Mouse (Mus musculus) forebrain, postnatal 0 days (tissue): ENCODE results near the gene Kcnh7. TPM values are rescaled to one million over a fixed set of nuclear protein-coding genes. Genes with fewer than 3 reads are reported as not detected.
A peak's percentile ranks its signal among the peaks of the same experiment; 100 is the strongest.

Source experiments
- ATAC-seq: fragments of 200-750 bp; cut with Nextera tagmentation; 2 replicates; pipeline ENCODE4 v1.8.0; 2017; ENCODE audit warnings: mild to moderate bottlenecking, moderate library complexity
- DNase-seq: peaks from one replicate; pipeline ENCODE4 v3.0.0-alpha.2; 2015
- H3K27ac ChIP-seq: fragments of 300-500 bp; sonication (generic); 2 replicates; pipeline ENCODE4 v1.5.1; 2014; ENCODE audit warnings: low read depth, mild to moderate bottlenecking, antibody characterized with exemption, low read length, moderate library complexity, mixed read lengths
- H3K27me3 ChIP-seq: fragments of 300-500 bp; sonication (generic); 2 replicates; pipeline ENCODE4 v1.6.1; 2014; ENCODE audit warnings: mild to moderate bottlenecking, low read length, mixed read lengths; ENCODE audit not compliant: insufficient read depth
- H3K36me3 ChIP-seq: fragments of 300-500 bp; sonication (generic); 2 replicates; pipeline ENCODE4 v1.6.1; 2014; ENCODE audit warnings: mild to moderate bottlenecking, moderate library complexity; ENCODE audit not compliant: insufficient read depth
- H3K4me1 ChIP-seq: fragments of 300-500 bp; sonication (generic); 2 replicates; pipeline ENCODE4 v1.6.1; 2014; ENCODE audit warnings: antibody characterized with exemption; ENCODE audit not compliant: insufficient read depth
- H3K4me2 ChIP-seq: fragments of 300-500 bp; sonication (generic); 2 replicates; pipeline ENCODE4 v1.6.1; 2014; ENCODE audit warnings: low read depth, mild to moderate bottlenecking, moderate library complexity
- H3K4me3 ChIP-seq: fragments of 300-500 bp; sonication (generic); 2 replicates; pipeline ENCODE4 v1.5.1; 2014; ENCODE audit warnings: low read depth, low read length, mixed read lengths
- H3K9ac ChIP-seq: fragments of 300-500 bp; sonication (generic); 2 replicates; pipeline ENCODE4 v1.6.1; 2014; ENCODE audit warnings: mild to moderate bottlenecking
- H3K9me3 ChIP-seq: fragments of 300-500 bp; sonication (generic); 2 replicates; pipeline ENCODE4 v1.6.1; 2016; ENCODE audit warnings: low read length
- CTCF ChIP-seq: sonication (generic); IDR thresholded peaks from 2 replicates; pipeline ENCODE4 v1.5.1; 2016; ENCODE audit warnings: antibody characterized with exemption, control low read depth, low read depth
- WGBS: fragments of 180-500 bp; shearing (Covaris S2); extraction: QIAGEN DNeasy Blood & Tissue Kit; methylation state at CpG from one replicate; pipeline ENCODE4 v1.1.7; 2014; 5-methylcytosine and 5-hydroxymethylcytosine counted together
- polyA plus RNA-seq: library from polyadenylated mRNA; unstranded; fragments of >200 nt; fragmentation: Nextera tagmentation; extraction: Ambion mirVana; gene quantifications from 2 replicates; pipeline ENCODE4 v1.2.1, GENCODE M21; 2015
- total RNA-seq: library from RNA; depleted of rRNA; stranded (reverse); fragments of >200 nt; gene quantifications from 2 replicates; pipeline ENCODE4 v1.2.3, GENCODE M21; 2014; rRNA removed

Gene Kcnh7
- total RNA-seq, result 16.8 and 17.9 TPM in 2 replicates
- polyA plus RNA-seq, result 4.5 and 7.3 TPM in 2 replicates

DNA sequence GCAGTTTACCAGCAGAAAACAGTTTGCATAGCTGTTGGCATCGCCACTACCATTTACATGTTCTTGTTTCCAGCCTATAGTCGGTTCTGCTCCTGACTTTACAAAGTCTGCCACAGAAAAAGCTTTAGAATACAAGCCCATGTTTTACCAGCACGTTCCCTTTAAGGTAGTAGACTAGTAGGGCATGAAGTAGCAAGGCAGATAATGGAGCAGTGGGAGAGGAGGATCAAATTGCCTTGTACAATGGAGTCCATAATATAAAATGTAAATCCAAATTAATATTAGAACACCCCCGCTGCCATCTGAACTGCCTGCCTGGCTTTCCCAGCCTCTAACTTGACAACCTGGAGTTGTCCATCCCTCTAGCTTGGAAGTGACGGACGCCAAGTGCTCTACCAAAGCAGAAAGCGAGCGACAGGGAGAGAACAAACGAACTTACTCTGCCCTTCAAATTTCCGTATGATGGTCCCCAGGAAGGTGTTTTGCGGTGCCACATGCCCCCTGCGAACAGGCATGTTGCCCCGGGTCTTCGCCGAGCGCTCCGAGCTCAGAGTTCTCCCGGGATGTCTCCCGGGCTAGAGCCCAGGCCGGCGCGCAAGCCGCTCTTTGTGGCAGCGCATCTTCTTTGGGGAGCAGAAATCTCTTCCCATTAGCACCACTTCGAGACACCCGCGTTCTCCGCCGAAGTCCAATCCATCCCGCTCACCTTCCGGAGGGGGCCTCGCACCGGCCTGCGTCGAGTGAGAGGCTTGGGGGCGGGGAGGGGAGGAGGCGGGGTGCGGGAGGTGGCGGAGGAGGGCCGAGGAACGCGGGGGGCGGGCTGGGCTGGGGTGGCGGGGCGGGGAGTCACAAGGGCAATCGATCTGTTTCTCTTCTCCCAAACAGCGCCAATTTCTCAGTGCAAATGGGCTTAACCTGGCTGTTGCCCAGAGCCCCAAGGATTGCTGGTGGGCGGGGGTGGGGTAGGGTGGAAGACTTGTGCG is at the start of gene Kcnh7:
Kcnh7 (minus strand) TSS at position 725 of the 983 bp plus-strand sequence.
- Histone ChIP-seq H3K9me3 (no peaks in the 10 kb centered on the region), H3K4me2 (peak within 1 kb of the TSS; percentile 62), H3K4me1 (peaks cover 3% of the 10 kb centered on the region; the same call in 1 of the 2 replicates), H3K9ac (peak within 1 kb of the TSS; percentile 75), H3K36me3 (no peaks in the 10 kb centered on the region), H3K4me3 (peak within 1 kb of the TSS; percentile 70), H3K27me3 (no peaks in the 10 kb centered on the region), H3K27ac (peak within 1 kb of the TSS; percentile 88)
- peak; percentile 74 for DNase-seq
- ATAC-seq, result peak; percentile 80
- TF ChIP-seq CTCF, result no peak
- 2% methylated on average over 47 of the region's 49 CpGs for WGBS

DNA sequence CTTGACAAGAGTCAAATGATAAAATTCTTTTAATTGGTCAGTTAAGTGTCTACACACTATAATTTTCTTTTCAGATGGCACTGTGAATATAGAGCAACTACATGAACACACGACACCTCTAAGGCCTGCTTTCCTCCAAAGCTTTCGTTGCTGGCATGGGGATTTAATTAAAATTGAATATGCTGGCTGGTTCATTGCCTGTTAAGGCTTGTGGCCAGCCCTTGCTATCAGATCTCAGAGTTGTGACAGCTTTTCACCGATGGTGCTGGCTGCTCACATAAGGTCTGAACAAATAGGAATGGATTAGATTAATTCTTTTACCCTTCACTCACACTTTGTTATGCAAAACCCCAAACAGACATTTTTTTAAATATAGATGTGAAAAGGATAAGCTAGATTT is 23.3 kb upstream of the Kcnh7 start:
- WGBS, result 16% methylated on average over 3 of the region's 3 CpGs

DNA sequence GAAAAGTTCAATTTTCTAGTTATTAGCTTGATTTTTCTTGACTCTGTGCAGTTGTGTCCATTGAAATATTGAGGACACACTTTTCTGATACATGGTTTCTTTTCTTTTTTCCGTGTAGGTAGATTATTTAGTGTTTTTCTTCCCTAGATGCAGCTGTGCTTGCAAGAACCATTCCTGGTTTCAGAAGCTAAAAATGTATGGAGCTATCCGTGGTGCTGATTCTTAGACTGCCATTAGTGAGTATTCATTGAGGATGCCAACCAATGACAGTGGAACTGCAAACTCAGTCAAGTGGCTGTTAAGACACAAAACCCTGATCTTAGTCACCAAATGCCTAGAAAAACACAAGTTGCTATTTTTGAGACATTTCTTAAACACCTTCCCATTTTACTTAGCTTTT is 1.9 kb upstream of the Kcnh7 start:
- Histone ChIP-seq H3K9ac (no peak overlapping the region), H3K4me3 (no peak overlapping the region), H3K36me3 (no peaks in the 10 kb centered on the region), H3K27me3 (no peaks in the 10 kb centered on the region), H3K27ac (no peak overlapping the region), H3K9me3 (no peaks in the 10 kb centered on the region), H3K4me2 (no peak overlapping the region), H3K4me1 (peaks cover 3% of the 10 kb centered on the region; the same call in 1 of the 2 replicates)
- no peak for ATAC-seq
- no peak for TF ChIP-seq CTCF
- no peak for DNase-seq
- WGBS, result 10% methylated on average over 2 of the region's 2 CpGs

More for the DNA sequence above, 23.3 kb upstream of the Kcnh7 start:
- DNase-seq (peak; percentile 59), ATAC-seq (peak; percentile 71)
- Histone ChIP-seq H3K4me3 (no peak overlapping the region), H3K27me3 (no peaks in the 10 kb centered on the region), H3K9me3 (no peaks in the 10 kb centered on the region), H3K36me3 (no peaks in the 10 kb centered on the region), H3K4me1 (no peaks in the 10 kb centered on the region), H3K9ac (no peak overlapping the region), H3K4me2 (no peak overlapping the region), H3K27ac (no peak overlapping the region)
- no peak for TF ChIP-seq CTCF

DNA sequence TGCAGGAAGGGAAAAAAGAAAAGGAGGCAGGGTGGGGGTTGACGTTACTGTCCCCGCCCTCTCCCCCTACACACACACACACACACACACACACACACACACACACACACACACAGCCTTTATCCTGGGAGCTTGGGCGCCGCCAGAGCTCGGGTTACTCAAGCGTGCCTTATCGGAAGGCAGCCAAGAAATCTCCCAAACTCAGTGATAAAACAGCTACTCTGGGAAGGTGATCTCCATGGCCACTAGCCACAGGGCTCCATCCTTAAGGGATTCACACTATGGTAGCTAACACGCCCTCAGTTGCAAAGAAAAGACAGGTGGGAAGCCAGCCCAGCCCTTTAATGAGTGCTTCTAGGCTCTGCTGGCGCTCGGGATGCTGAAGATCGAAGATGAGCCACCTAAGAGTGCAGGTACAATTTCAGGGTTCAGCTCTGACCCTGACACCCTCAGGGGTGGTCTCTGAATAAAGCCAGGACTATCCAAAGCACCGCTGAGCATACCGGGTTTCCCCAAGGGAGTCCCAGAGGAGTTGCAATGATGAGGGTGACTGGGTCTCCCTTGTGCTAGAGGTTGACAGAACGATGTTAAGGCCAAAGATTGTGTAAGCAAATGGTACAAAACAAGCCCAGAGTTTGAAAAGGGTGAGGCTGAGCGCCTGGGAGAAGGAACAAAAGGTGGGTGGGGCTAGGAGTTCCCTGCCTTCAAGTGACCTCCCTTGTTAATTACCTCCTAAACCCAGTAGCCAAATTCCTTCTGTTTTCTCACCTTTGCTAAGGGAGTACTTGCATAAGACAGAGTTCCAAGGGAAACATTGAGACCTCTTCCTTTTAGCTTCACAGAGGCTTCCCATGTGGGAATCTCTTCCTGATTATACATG is 704 bp upstream of the Kcnh7 start:
- DNase-seq, result peak; percentile 76
- H3K36me3 ChIP-seq, result no peaks in the 10 kb centered on the region
- TF ChIP-seq CTCF, result no peak
- peak overlapping the region; percentile 62 for H3K4me2 ChIP-seq
- H3K27me3 ChIP-seq, result no peaks in the 10 kb centered on the region
- H3K4me1 ChIP-seq, result peaks cover 3% of the 10 kb centered on the region; the same call in 1 of the 2 replicates
- peak overlapping the region; percentile 70 for H3K4me3 ChIP-seq
- peak; percentile 84 for ATAC-seq
- peak overlapping the region; percentile 88 for H3K27ac ChIP-seq
- H3K9me3 ChIP-seq, result no peaks in the 10 kb centered on the region
- 2% methylated on average over 15 of the region's 15 CpGs for WGBS
- peak overlapping the region; percentile 75 for H3K9ac ChIP-seq

DNA sequence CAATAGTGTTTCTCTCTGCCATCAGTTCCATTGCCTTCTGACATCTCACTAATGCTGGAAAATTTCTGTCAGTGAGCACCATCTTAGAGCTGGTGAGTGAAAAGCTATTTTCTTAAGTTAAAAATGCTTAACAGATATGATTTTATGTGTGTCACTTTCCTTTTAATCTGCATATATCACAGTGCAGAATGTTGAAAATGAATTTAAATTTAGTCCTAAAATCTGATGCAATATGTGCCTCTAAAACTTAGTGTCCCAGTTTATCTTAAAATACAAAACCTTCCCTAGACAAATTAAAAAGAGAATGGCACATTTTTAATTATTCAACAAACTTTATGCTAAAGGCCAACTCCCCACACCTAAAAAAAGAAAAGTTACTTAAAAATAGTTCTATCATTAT is 30.4 kb downstream of the Kcnh7 start:
- H3K27ac ChIP-seq, result no peak overlapping the region
- no peak overlapping the region for H3K9ac ChIP-seq
- no peaks in the 10 kb centered on the region for H3K36me3 ChIP-seq
- no peaks in the 10 kb centered on the region for H3K9me3 ChIP-seq
- H3K4me3 ChIP-seq, result no peak overlapping the region
- H3K27me3 ChIP-seq, result no peaks in the 10 kb centered on the region
- ATAC-seq, result peak; percentile 32; the same call in 1 of the 2 replicates
- H3K4me2 ChIP-seq, result no peak overlapping the region
- DNase-seq, result peak; percentile 4
- TF ChIP-seq CTCF, result no peak
- no peaks in the 10 kb centered on the region for H3K4me1 ChIP-seq

DNA sequence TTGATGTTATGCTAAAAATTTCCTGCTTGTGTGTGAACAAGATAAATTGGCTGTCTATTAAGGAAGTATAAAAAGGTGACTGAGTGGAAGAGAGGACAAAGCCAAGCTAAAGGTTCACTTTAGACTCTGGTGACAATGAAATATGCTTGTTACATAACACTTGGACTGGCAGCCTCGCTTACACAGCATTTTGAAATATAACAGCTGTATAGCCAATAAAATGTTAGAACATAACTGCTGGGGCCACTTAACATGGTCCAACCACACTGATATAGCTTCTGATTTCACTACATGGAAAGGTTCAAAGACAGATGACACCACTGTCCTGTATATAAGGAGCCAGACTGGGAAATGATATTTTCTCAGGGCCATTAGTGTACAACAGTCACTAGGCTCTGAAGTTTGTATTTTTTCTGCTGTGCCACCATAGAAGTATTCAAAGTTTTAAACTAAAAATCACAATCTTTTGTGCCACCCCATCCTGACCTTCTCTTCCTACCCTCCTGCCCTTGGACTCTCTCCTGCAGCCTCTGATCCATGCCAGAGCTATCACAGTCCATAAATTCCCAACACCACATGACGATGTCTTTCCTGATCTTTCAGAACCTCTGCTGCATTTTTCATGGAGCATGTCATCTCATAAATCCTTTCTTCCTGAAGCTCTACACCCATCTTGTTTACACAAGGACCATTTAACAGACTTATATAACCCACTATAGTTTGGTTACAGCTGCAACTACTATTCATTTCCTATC is 56.1 kb downstream of the Kcnh7 start:
- Histone ChIP-seq H3K4me2 (no peak overlapping the region), H3K9me3 (no peaks in the 10 kb centered on the region), H3K4me1 (0 out of 2 replicates have a peak, but pooled peaks cover 4% of the 10 kb centered on the region), H3K36me3 (no peaks in the 10 kb centered on the region), H3K9ac (no peak overlapping the region), H3K27me3 (no peaks in the 10 kb centered on the region), H3K4me3 (no peak overlapping the region), H3K27ac (no peak overlapping the region)
- ATAC-seq (no peak), DNase-seq (no peak)
- 83% methylated on average over 2 of the region's 2 CpGs for WGBS
- TF ChIP-seq CTCF, result no peak
